Mouse (Mus musculus): ENCODE data around the gene Dnajb12. TPM values are rescaled to one million over a fixed set of nuclear protein-coding genes. Genes with fewer than 3 reads are reported as not detected.
"Not testable (repeated sequence)": the region's sequence is repeated elsewhere in the genome, so short reads cannot be mapped to it uniquely, and the experiment has no call there.

Dnajb12 gene
- polyA plus RNA-seq, 1 experiment from 2014 or later, result 18.6 TPM

DNA sequence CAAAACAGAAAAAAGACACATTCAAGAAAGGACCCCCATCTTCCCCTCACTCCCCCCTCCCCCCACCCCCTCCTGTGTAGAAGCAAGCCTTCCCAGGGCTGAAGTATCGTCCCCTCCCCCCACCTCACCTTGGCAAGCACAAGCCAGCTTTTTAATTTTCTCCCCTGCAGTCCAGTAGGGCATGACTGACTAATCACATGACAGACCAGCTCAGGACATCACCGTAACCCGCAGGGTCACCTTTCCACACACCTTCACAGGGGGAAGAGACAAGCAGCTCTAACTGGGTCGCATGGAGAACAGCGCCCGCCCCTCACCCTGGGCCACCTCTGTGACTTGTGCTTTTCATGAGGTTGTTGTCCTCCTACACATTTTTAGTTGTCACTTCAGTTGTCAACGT lies 30.0 kb upstream of the Dnajb12 start:
- Histone ChIP-seq H3K9ac (replicated peaks) (no peak overlapping the region), H3K27ac (no peak overlapping the region), H3K4me2 (replicated peaks) (no peak overlapping the region), H3K27me3 (no peaks in the 10 kb centered on the region), H3K36me3 (no peaks in the 10 kb centered on the region), H3K9me3 (no peaks in the 10 kb centered on the region), H3K4me3 (replicated peaks) (no peak overlapping the region), H3K4me1 (replicated peaks) (no peaks in the 10 kb centered on the region)
- ATAC-seq, result no peak
- WGBS, result 77% methylated on average over 7 of the region's 7 CpGs

DNA sequence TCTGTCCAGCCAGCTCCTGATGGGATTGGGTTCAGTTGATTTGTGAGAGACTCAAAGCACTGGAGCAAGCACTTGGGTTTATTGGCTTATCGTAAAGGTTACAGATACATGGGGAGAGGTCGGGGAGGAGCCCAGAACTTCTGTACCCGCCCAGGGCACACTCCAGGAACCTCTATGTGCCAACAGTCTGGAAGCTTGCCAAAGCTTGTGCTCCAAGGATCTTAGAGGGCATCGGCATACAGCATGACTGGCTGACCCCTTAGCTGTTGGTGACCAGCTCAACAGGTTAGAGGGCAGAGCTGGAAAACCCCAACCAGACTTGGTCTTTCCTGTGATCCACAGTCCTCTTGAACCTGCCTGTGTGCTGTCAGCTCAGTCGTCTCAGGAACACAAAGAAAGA lies 22.2 kb upstream of the Dnajb12 start:
- Histone ChIP-seq H3K4me2 (replicated peaks) (no peak overlapping the region), H3K27ac (no peak overlapping the region), H3K36me3 (no peaks in the 10 kb centered on the region), H3K9ac (replicated peaks) (no peak overlapping the region), H3K4me1 (replicated peaks) (no peaks in the 10 kb centered on the region), H3K4me3 (replicated peaks) (no peak overlapping the region), H3K27me3 (no peaks in the 10 kb centered on the region), H3K9me3 (no peaks in the 10 kb centered on the region)
- WGBS, result 90% methylated on average over 5 of the region's 5 CpGs
- ATAC-seq, result no peak

DNA sequence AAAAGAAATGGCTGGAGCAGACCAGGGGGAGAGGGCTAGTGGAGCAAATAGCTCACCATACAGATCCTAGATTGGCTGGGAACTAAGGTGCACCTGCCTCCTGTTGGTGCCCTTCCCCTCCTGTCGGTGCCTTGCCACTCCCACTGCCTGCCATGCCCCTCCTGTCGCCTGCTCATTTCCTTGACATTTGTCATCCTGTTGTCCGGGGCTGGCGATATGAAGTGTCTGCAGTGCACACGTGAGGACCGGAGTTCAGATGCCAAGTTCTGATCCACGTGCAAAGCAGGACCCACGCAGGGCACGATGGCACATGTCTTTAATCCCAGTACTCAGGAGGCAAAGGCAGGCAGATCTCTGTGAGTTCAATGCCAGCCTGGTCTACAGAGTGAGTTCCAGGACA lies 18.7 kb upstream of the Dnajb12 start:
- Histone ChIP-seq H3K4me1 (replicated peaks) (peaks cover 18% of the 10 kb centered on the region), H3K4me2 (replicated peaks) (no peak overlapping the region), H3K4me3 (replicated peaks) (no peak overlapping the region), H3K27ac (no peak overlapping the region), H3K36me3 (no peaks in the 10 kb centered on the region), H3K27me3 (no peaks in the 10 kb centered on the region), H3K9ac (replicated peaks) (no peak overlapping the region), H3K9me3 (no peaks in the 10 kb centered on the region)
- 92% methylated on average over 9 of the region's 9 CpGs for WGBS
- no peak for ATAC-seq

DNA sequence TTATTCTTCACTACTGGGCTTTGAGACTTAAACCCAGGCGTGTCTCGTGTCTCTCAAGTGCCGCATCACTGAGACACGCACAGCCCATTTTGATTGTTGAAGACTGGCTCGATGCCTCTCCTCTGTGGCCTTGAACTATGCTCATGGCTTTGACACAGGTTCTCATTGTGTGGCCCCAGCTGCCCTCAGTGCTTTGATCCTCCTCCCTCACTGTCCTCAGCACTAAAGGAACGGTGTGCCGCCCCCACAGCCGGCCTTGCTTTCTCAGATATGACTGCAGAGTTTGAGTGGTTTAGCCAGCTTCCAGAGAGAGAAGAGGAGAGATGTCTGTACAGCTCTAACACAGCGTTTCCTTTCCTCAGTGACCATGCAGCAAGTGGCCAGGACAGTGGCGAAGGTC lies 18.2 kb upstream of the Dnajb12 start:
- 82% methylated on average over 10 of the region's 10 CpGs for WGBS

DNA sequence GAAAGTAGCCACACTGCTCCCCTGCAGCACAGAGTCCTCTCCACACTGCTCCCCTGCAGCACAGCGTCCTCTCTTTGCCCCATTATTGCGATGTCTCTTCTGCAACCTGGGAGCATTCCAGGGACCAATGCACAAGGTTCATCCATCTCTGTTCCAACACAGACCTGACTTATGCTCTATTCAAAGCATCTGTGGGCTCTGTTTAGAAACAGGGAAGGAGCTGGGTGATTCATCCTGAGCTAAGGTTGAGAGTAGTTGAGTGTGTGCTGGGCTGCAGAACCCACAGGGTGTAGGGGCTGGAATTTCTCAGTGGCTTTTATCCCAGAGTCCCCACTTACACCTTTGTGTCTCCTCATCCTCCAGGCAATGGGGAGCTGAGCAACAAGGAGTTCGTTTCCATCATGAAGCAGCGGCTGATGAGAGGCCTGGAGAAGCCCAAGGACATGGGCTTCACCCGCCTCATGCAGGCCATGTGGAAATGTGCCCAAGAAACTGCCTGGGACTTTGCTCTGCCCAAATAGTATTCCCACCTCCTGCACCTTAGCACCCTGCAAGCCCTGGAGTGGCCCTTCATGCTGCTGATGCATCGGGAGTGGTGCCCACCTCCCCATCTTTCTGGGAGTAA lies 16.4 kb upstream of the Dnajb12 start:
- Histone ChIP-seq H3K4me2 (replicated peaks) (no peak overlapping the region), H3K9ac (replicated peaks) (0 out of 2 replicates have a peak overlapping the region, but pooled peaks have one; percentile 36), H3K4me1 (replicated peaks) (peaks cover 18% of the 10 kb centered on the region), H3K4me3 (replicated peaks) (no peak overlapping the region), H3K27me3 (no peaks in the 10 kb centered on the region), H3K27ac (no peak overlapping the region), H3K9me3 (no peaks in the 10 kb centered on the region), H3K36me3 (no peaks in the 10 kb centered on the region)
- no peak for ATAC-seq
- 94% methylated on average over 6 of the region's 6 CpGs for WGBS

More for the DNA sequence above, 18.2 kb upstream of the Dnajb12 start:
- no peaks in the 10 kb centered on the region for H3K9me3 ChIP-seq
- no peaks in the 10 kb centered on the region for H3K27me3 ChIP-seq
- H3K9ac ChIP-seq (replicated peaks), result no peak overlapping the region
- no peak overlapping the region for H3K4me2 ChIP-seq (replicated peaks)
- peaks cover 18% of the 10 kb centered on the region for H3K4me1 ChIP-seq (replicated peaks)
- H3K27ac ChIP-seq, result no peak overlapping the region
- H3K36me3 ChIP-seq, result no peaks in the 10 kb centered on the region
- no peak for ATAC-seq
- no peak overlapping the region for H3K4me3 ChIP-seq (replicated peaks)

DNA sequence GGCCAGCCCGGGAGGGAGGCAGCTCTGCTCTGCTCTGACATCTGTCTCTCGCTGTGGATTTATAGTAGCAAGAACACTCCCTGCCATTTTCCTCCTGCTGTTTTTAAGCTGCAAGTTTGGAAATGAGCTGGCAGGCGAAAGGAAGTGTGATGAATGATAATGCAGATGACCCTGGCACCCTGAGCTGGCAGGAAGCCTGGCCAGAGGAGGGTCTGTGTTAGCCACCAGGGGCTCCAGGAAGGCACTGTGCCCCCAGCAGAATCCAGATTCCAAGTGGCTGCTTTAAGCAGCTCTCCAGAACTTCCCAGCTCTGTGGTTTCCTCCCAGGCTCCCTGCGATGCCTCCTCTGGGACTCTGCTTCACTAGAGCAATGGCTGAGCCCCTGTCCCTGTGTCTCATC lies 15.7 kb upstream of the Dnajb12 start:
- Histone ChIP-seq H3K4me3 (replicated peaks) (no peak overlapping the region), H3K27me3 (no peaks in the 10 kb centered on the region), H3K4me1 (replicated peaks) (peaks cover 18% of the 10 kb centered on the region), H3K27ac (no peak overlapping the region), H3K36me3 (no peaks in the 10 kb centered on the region), H3K9me3 (no peaks in the 10 kb centered on the region), H3K9ac (replicated peaks) (peak overlapping the region; percentile 36; the same call in 1 of the 2 replicates), H3K4me2 (replicated peaks) (no peak overlapping the region)
- 50% methylated on average over 4 of the region's 4 CpGs for WGBS
- ATAC-seq, result no peak

DNA sequence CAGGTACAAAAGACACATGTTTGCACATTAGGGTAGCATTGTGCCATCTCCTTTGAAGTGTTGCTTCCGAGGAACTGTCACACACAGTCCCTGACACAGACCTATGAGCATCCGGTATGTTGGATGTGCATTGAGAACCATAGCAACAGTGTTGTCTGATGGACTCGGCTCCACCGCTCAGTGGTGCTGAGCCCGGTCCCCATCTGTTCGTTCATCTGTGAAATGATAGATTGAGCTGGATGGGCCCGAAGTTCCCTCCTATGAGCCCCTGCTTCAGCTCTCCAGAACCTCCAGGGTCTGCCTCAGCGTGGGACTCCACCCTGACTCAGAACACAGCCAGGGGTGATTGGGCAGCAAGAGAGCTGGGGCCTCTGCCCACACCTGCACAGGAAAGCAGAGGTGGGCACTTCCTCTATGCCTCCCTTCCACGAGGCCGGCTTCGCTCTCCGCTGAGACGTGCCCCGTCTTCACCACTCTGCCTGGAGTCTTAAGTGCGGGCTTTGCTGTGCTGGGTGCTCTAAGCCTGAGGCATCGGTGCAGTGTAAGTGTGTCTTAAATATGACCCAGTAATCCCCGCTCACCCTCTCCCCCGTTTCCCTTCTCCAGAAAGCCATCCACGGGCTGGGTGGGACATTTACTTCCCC lies 15.0 kb upstream of the Dnajb12 start:
- Histone ChIP-seq H3K4me3 (replicated peaks) (no peak overlapping the region), H3K4me1 (replicated peaks) (peaks cover 18% of the 10 kb centered on the region), H3K9ac (replicated peaks) (0 out of 2 replicates have a peak overlapping the region, but pooled peaks have one; percentile 7), H3K9me3 (no peaks in the 10 kb centered on the region), H3K27ac (no peak overlapping the region), H3K27me3 (no peaks in the 10 kb centered on the region), H3K4me2 (replicated peaks) (no peak overlapping the region), H3K36me3 (no peaks in the 10 kb centered on the region)
- peak; percentile 55; the same call in 1 of the 2 replicates for ATAC-seq
- 55% methylated on average over 19 of the region's 19 CpGs for WGBS

DNA sequence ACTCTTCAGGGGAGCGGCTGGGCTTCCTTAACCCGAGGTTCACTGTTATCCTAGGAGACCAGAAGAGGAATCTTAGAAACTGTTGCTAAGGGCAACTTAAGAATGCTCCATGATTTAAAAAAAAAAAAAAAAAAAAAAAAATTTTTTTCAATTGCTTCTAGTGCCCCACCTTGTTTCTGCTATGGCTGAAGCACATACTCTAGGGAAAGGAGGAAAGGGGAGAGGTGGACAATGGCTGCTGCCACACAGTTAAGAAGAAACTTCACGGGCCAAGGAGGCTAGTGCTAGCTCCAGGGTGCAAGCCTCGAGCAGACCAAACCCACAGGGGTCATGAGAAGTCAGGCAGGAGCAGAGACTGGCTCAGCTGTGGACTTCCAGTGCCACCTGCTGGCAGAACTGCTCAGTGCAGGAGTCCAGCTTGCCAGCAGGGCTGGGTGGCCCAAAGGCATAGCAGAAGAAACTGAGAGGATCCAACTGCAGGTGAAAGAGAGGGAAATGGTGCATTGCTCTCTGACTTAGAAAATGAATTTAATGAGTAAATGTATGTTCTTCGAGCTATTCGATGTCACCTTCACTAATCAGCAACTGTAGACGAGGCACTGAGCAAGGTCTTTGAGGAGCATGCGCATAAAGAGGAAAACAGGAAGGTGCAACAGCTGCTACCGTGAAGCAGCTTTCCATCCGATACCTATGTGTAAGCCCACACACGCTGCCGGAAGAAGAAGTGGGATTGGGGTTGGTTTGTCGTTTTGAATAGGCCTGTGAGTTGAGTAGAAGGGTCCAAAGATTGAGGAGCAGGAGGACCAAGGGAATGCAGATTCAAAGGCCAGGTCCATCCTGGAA lies 14.3 kb upstream of the Dnajb12 start:
- no peaks in the 10 kb centered on the region for H3K36me3 ChIP-seq
- no peak overlapping the region for H3K4me2 ChIP-seq (replicated peaks)
- peak; percentile 81 for ATAC-seq
- H3K9me3 ChIP-seq, result no peaks in the 10 kb centered on the region
- H3K27ac ChIP-seq, result no peak overlapping the region
- 32% methylated on average over 13 of the region's 13 CpGs for WGBS
- peaks cover 18% of the 10 kb centered on the region for H3K4me1 ChIP-seq (replicated peaks)
- no peak overlapping the region for H3K9ac ChIP-seq (replicated peaks)
- H3K4me3 ChIP-seq (replicated peaks), result no peak overlapping the region
- no peaks in the 10 kb centered on the region for H3K27me3 ChIP-seq

DNA sequence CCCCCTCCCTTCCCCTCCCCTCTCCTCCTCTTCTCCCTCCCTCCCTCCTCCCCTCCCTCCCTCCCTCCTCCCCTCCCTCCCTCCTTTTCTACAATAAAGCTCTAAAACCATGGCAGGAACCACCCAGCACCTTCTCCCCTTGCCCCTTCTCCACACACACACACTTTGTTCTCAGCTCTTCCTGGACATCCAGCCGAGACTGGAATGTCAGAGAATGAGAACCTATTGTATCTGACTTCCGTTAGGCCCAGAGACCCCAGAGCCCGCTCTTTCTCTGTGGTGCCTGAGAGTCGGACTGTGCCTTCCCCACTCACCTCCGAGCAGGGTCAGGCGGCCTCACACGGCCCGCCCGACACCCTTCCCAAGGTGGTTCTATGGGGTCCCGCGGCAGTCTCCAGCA lies 11.1 kb upstream of the Dnajb12 start:
- H3K27ac ChIP-seq, result no peak overlapping the region
- WGBS, result 63% methylated on average over 11 of the region's 11 CpGs
- H3K9me3 ChIP-seq, result no peaks in the 10 kb centered on the region
- H3K4me1 ChIP-seq (replicated peaks), result peaks cover 15% of the 10 kb centered on the region
- no peak overlapping the region for H3K4me3 ChIP-seq (replicated peaks)
- no peaks in the 10 kb centered on the region for H3K36me3 ChIP-seq
- H3K4me2 ChIP-seq (replicated peaks), result no peak overlapping the region
- H3K9ac ChIP-seq (replicated peaks), result no peak overlapping the region
- ATAC-seq, result no peak
- H3K27me3 ChIP-seq, result no peaks in the 10 kb centered on the region

DNA sequence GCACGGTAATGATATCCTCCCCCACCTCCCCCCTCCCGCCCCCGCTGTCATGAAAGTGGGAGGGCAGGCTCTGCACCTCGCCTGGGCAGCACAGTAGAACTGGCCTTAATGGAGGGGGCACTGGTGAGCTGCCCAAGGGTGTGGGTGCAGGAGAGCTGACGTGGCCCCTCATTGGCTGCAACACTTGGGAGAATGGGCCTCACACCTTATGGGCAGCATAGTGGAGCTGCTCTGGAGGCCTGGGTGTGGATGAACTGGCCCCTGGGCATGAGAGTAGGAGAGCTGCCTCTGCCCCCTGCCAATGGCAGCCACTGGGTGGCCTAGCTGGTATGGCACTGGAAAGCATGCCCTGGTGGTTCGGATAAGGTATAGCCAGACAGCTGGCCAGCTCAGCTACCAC lies 9.3 kb upstream of the Dnajb12 start:
- Histone ChIP-seq H3K27ac (no peak overlapping the region), H3K4me2 (replicated peaks) (no peak overlapping the region), H3K36me3 (no peaks in the 10 kb centered on the region), H3K27me3 (no peaks in the 10 kb centered on the region), H3K4me1 (replicated peaks) (0 out of 2 replicates have a peak, but pooled peaks cover under 1% of the 10 kb centered on the region), H3K4me3 (replicated peaks) (no peak overlapping the region), H3K9me3 (no peaks in the 10 kb centered on the region), H3K9ac (replicated peaks) (no peak overlapping the region)
- WGBS, result 88% methylated on average over 6 of the region's 6 CpGs
- peak; percentile 52 for ATAC-seq

DNA sequence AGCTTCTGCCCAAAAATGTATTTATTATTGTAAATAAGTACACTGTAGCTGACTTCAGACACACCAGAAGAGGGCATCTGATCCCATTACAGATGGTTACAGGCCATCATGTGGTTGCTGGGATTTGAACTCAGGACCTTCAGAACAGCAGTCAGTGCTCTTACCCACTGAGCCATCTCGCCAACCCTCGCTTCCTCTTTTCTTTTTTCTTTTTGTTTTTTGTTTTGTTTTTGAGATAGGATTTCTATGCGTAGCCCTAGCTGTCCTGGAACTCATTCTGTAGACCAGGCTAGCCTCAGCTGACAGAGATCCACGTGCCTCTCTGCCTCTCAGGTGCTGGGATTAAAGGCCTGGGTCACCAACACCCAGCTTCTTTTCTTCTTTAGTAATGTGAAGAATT lies 6.7 kb upstream of the Dnajb12 start:
- H3K27me3 ChIP-seq; H3K27ac ChIP-seq; H3K4me3 ChIP-seq (replicated peaks); H3K9me3 ChIP-seq; ATAC-seq; H3K4me2 ChIP-seq (replicated peaks); H3K9ac ChIP-seq (replicated peaks); H3K36me3 ChIP-seq; H3K4me1 ChIP-seq (replicated peaks): not testable (repeated sequence)
- WGBS, result 88% methylated on average over 4 of the region's 4 CpGs

DNA sequence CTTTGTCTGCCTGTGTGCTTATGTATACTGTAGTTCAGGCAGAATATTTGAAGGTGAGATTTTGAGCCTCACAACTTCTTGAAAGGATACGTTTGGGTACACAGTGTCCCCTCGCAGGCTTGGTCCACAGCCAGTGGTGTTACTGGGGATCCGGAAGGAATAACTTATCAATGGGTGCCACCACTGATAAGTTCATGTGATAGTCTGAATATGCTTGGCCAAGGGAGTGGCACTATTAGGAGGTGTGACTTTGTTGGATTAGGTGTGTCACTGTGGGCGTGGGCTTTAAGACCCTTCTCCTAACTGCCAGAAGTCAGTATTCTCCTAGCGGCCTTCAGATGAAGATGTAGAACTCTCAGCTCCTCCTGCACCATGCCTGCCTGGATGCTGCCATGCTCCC lies 6.2 kb upstream of the Dnajb12 start:
- H3K27ac ChIP-seq, result no peak overlapping the region
- no peak for ATAC-seq
- no peaks in the 10 kb centered on the region for H3K9me3 ChIP-seq
- no peak overlapping the region for H3K9ac ChIP-seq (replicated peaks)
- no peak overlapping the region for H3K4me3 ChIP-seq (replicated peaks)
- no peaks in the 10 kb centered on the region for H3K27me3 ChIP-seq
- 94% methylated on average over 5 of the region's 5 CpGs for WGBS
- no peak overlapping the region for H3K4me2 ChIP-seq (replicated peaks)
- H3K36me3 ChIP-seq, result no peaks in the 10 kb centered on the region
- H3K4me1 ChIP-seq (replicated peaks), result no peaks in the 10 kb centered on the region
